Mouse (Mus musculus) midbrain, embryonic 14.5 days (tissue): Measurements from ENCODE around the gene Ruvbl2. TPM values are rescaled to one million over a fixed set of nuclear protein-coding genes. Genes with fewer than 3 reads are reported as not detected.
"Not testable (repeated sequence)": the region's sequence is repeated elsewhere in the genome, so short reads cannot be mapped to it uniquely, and the experiment has no call there.

ENCODE experiments used
- ATAC-seq: fragments of 200-750 bp; cut with Nextera tagmentation; 2 replicates; pipeline ENCODE4 v1.8.0; 2017; ENCODE audit warnings: moderate number of reproducible peaks, moderate library complexity; ENCODE audit not compliant: low FRiP score, low TSS enrichment
- DNase-seq: peaks from one replicate; pipeline ENCODE4 v3.0.0-alpha.2; 2015
- H3K27ac ChIP-seq: fragments of 300-500 bp; sonication (generic); replicated peaks from 2 replicates; pipeline ENCODE4 v1.5.1; 2014; ENCODE audit warnings: mild to moderate bottlenecking, low read depth, low read length, moderate library complexity
- H3K27me3 ChIP-seq: fragments of 300-500 bp; sonication (generic); 2 replicates; pipeline ENCODE4 v1.6.1; 2014; ENCODE audit warnings: low read length, control low read depth, mixed read lengths; ENCODE audit not compliant: control insufficient read depth, insufficient read depth
- H3K36me3 ChIP-seq: fragments of 300-500 bp; sonication (generic); 2 replicates; pipeline ENCODE4 v1.6.1; 2014; ENCODE audit warnings: low read length, control low read depth; ENCODE audit not compliant: control insufficient read depth, insufficient read depth
- H3K4me1 ChIP-seq: fragments of 300-500 bp; sonication (generic); 2 replicates; pipeline ENCODE4 v1.6.1; 2014; ENCODE audit warnings: mild to moderate bottlenecking, antibody characterized with exemption, low read length, control low read depth; ENCODE audit not compliant: control insufficient read depth, insufficient read depth
- H3K4me2 ChIP-seq: fragments of 300-500 bp; sonication (generic); 2 replicates; pipeline ENCODE4 v1.6.1; 2014; ENCODE audit warnings: mild to moderate bottlenecking, low read length, moderate library complexity
- H3K4me3 ChIP-seq: fragments of 300-500 bp; sonication (generic); replicated peaks from 2 replicates; pipeline ENCODE4 v1.5.1; 2014; ENCODE audit warnings: low read depth, low read length
- H3K9ac ChIP-seq: fragments of 300-500 bp; sonication (generic); replicated peaks from 2 replicates; pipeline ENCODE4 v1.6.1; 2014; ENCODE audit warnings: mild to moderate bottlenecking, low read length, moderate library complexity
- H3K9me3 ChIP-seq: fragments of 300-500 bp; sonication (generic); 2 replicates; pipeline ENCODE4 v1.6.1; 2016; ENCODE audit warnings: low read length, control low read depth, mixed read lengths; ENCODE audit not compliant: control insufficient read depth
- WGBS: fragments of 180-500 bp; shearing (Covaris S2); extraction: QIAGEN DNeasy Blood & Tissue Kit; methylation state at CpG from one replicate; pipeline ENCODE4 v1.1.7; 2014; 5-methylcytosine and 5-hydroxymethylcytosine counted together
- polyA plus RNA-seq: library from polyadenylated mRNA; unstranded; fragments of >200 nt; fragmentation: Nextera tagmentation; extraction: Ambion mirVana; gene quantifications from 2 replicates; pipeline ENCODE4 v1.2.1, GENCODE M21; 2014

Gene Ruvbl2
- polyA plus RNA-seq, 1 experiment from 2014 or later = 110 TPM

GRCm38 (mm10) chr7:45463987-45464778 is 26.3 kb upstream of the Ruvbl2 start:
- ATAC-seq = no peak
- 97% methylated on average over 7 of the region's 7 CpGs for WGBS
- no peak overlapping the region for H3K4me3 ChIP-seq
- no peak for DNase-seq
- H3K4me1 ChIP-seq = peaks cover 24% of the 10 kb centered on the region
- no peak overlapping the region for H3K4me2 ChIP-seq
- no peak overlapping the region for H3K9ac ChIP-seq
- H3K27ac ChIP-seq = no peak overlapping the region
- no peaks in the 10 kb centered on the region for H3K27me3 ChIP-seq
- H3K36me3 ChIP-seq = peaks cover 34% of the 10 kb centered on the region
- no peaks in the 10 kb centered on the region for H3K9me3 ChIP-seq

GRCm38 (mm10) chr7:45462868-45463267 is 25.0 kb upstream of the Ruvbl2 start:
- 80% methylated on average over 4 of the region's 4 CpGs for WGBS
- not testable (repeated sequence) for ATAC-seq, H3K9ac ChIP-seq, H3K27me3 ChIP-seq, H3K4me2 ChIP-seq, DNase-seq, H3K27ac ChIP-seq, H3K9me3 ChIP-seq, H3K4me3 ChIP-seq
- peaks cover 39% of the 10 kb centered on the region for H3K36me3 ChIP-seq
- peaks cover 28% of the 10 kb centered on the region for H3K4me1 ChIP-seq

- Histone ChIP-seq H3K9ac (no peak overlapping the region), H3K4me2 (no peak overlapping the region), H3K4me3 (no peak overlapping the region), H3K27me3 (no peaks in the 10 kb centered on the region), H3K36me3 (peaks cover 44% of the 10 kb centered on the region), H3K4me1 (peaks cover 33% of the 10 kb centered on the region), H3K27ac (no peak overlapping the region), H3K9me3 (no peaks in the 10 kb centered on the region)
- 94% methylated on average over 4 of the region's 4 CpGs for WGBS
- DNase-seq = no peak
- no peak for ATAC-seq
Measured at GRCm38 (mm10) chr7:45462325-45462724, 24.4 kb upstream of the Ruvbl2 start.

GRCm38 (mm10) chr7:45461781-45462180 is 23.9 kb upstream of the Ruvbl2 start:
- H3K4me2 ChIP-seq = no peak overlapping the region
- no peak overlapping the region for H3K9ac ChIP-seq
- H3K27me3 ChIP-seq = no peaks in the 10 kb centered on the region
- H3K36me3 ChIP-seq = peaks cover 50% of the 10 kb centered on the region
- ATAC-seq (no peak), DNase-seq (no peak)
- no peak overlapping the region; the same call in 1 of the 2 replicates for H3K27ac ChIP-seq
- WGBS = 92% methylated on average over 4 of the region's 4 CpGs
- peaks cover 39% of the 10 kb centered on the region for H3K4me1 ChIP-seq
- no peaks in the 10 kb centered on the region for H3K9me3 ChIP-seq
- H3K4me3 ChIP-seq = no peak overlapping the region

GRCm38 (mm10) chr7:45461326-45461725 is 23.4 kb upstream of the Ruvbl2 start:
- ATAC-seq = no peak
- peaks cover 52% of the 10 kb centered on the region for H3K36me3 ChIP-seq
- H3K9me3 ChIP-seq = no peaks in the 10 kb centered on the region
- peaks cover 41% of the 10 kb centered on the region for H3K4me1 ChIP-seq
- WGBS = 58% methylated on average over 5 of the region's 5 CpGs
- H3K4me2 ChIP-seq = no peak overlapping the region
- peak overlapping the region; percentile 94 for H3K27ac ChIP-seq
- DNase-seq = no peak
- H3K4me3 ChIP-seq = no peak overlapping the region
- no peaks in the 10 kb centered on the region for H3K27me3 ChIP-seq
- no peak overlapping the region for H3K9ac ChIP-seq

- Histone ChIP-seq H3K4me2 (peak overlapping the region; percentile 65; the same call in 1 of the 2 replicates), H3K4me3 (no peak overlapping the region), H3K4me1 (peaks cover 37% of the 10 kb centered on the region), H3K36me3 (peaks cover 54% of the 10 kb centered on the region), H3K27me3 (no peaks in the 10 kb centered on the region), H3K9ac (no peak overlapping the region), H3K9me3 (no peaks in the 10 kb centered on the region), H3K27ac (peak overlapping the region; percentile 94)
- 50% methylated on average over 13 of the region's 13 CpGs for WGBS
- ATAC-seq (no peak), DNase-seq (peak; percentile 52)
Measured at GRCm38 (mm10) chr7:45460860-45461314, 23.0 kb upstream of the Ruvbl2 start.

- Histone ChIP-seq H3K4me3 (peak overlapping the region; percentile 88), H3K4me2 (peak overlapping the region; percentile 65), H3K9me3 (no peaks in the 10 kb centered on the region), H3K9ac (peak overlapping the region; percentile 88; the same call in 1 of the 2 replicates), H3K4me1 (peaks cover 32% of the 10 kb centered on the region), H3K27ac (peak overlapping the region; percentile 94), H3K27me3 (no peaks in the 10 kb centered on the region), H3K36me3 (peaks cover 55% of the 10 kb centered on the region)
- 80% methylated on average over 7 of the region's 7 CpGs for WGBS
- DNase-seq (peak; percentile 29), ATAC-seq (no peak)
Measured at GRCm38 (mm10) chr7:45460377-45460776, 22.5 kb upstream of the Ruvbl2 start.

- Histone ChIP-seq H3K27ac (peak within 1 kb of the TSS; percentile 94), H3K4me2 (peak within 1 kb of the TSS; percentile 90), H3K36me3 (peaks cover 55% of the 10 kb centered on the region), H3K4me1 (peaks cover 28% of the 10 kb centered on the region), H3K4me3 (peak within 1 kb of the TSS; percentile 88), H3K9ac (peak within 1 kb of the TSS; percentile 88)
- peak; percentile 93 for ATAC-seq
- H3K27me3 ChIP-seq, H3K9me3 ChIP-seq: not testable (repeated sequence)
- under 1% methylated on average over 25 of the region's 37 CpGs for WGBS
- peak; percentile 99 for DNase-seq
Measured at GRCm38 (mm10) chr7:45459564-45460140, 21.8 kb upstream of the Ruvbl2 start, which contains the start of gene Ftl1. Gene Ftl1 (minus strand): TSS chr7:45459884.
